Mouse (Mus musculus) G1E (cell line): ENCODE measurements around the gene Chst15.

Experiments
- CTCF ChIP-seq: IDR thresholded peaks from 2 replicates; pipeline ENCODE4 v1.5.1; 2012; ENCODE audit warnings: low read depth, low read length, inconsistent platforms, mixed read lengths
- GATA1 ChIP-seq: IDR thresholded peaks from 2 replicates; pipeline ENCODE4 v1.6.1; 2012; ENCODE audit warnings: borderline replicate concordance, low read length, inconsistent platforms, mixed read lengths
- POLR2AphosphoS5 ChIP-seq: IDR thresholded peaks from 2 replicates; pipeline ENCODE4 v1.6.1; 2012; ENCODE audit warnings: low read depth, low read length, inconsistent platforms; ENCODE audit not compliant: insufficient replicate concordance
- TAL1 ChIP-seq: conservative IDR thresholded peaks from 2 replicates; pipeline ENCODE4 v1.6.1; 2012; ENCODE audit warnings: low read depth, low read length, inconsistent platforms, mixed read lengths

- no peak for TF ChIP-seq GATA1
- no peak for TF ChIP-seq CTCF
- no peak for TF ChIP-seq POLR2AphosphoS5
- TF ChIP-seq TAL1 = no peak
Measured at GRCm38 (mm10) chr7:132199686-132200085, 117.3 kb downstream of the Chst15 start.
